Mouse (Mus musculus) adrenal gland, postnatal 4 days (tissue): ENCODE measurements around the gene Osbpl6. TPM values are rescaled to one million over a fixed set of nuclear protein-coding genes. Genes with fewer than 3 reads are reported as not detected.
"Not testable (repeated sequence)": the region's sequence is repeated elsewhere in the genome, so short reads cannot be mapped to it uniquely, and the experiment has no call there.

Source experiments
- DNase-seq, 2 experiments: peaks; one replicate each; pipeline ENCODE4 v3.0.0; 2021 to 2022; ENCODE audit warnings: low spot score in 2 of 2, mixed read lengths in 2 of 2
- total RNA-seq, 2 experiments: library from RNA; stranded (reverse); gene quantifications; 2 replicates each; pipeline ENCODE4 v1.2.3; 2021

Gene Osbpl6
- total RNA-seq, 2 experiments from 2014 or later: 29.9 to 33.9 TPM

GRCm38 (mm10) chr2:76555852-76556558, 149.7 kb downstream of the Osbpl6 start:
- no peak for DNase-seq

- DNase-seq: no peak
These were observed 153.8 kb downstream of the Osbpl6 start for GRCm38 (mm10) chr2:76560146-76560545.

GRCm38 (mm10) chr2:76563862-76564261, 157.6 kb downstream of the Osbpl6 start:
- DNase-seq: no peak

DNA sequence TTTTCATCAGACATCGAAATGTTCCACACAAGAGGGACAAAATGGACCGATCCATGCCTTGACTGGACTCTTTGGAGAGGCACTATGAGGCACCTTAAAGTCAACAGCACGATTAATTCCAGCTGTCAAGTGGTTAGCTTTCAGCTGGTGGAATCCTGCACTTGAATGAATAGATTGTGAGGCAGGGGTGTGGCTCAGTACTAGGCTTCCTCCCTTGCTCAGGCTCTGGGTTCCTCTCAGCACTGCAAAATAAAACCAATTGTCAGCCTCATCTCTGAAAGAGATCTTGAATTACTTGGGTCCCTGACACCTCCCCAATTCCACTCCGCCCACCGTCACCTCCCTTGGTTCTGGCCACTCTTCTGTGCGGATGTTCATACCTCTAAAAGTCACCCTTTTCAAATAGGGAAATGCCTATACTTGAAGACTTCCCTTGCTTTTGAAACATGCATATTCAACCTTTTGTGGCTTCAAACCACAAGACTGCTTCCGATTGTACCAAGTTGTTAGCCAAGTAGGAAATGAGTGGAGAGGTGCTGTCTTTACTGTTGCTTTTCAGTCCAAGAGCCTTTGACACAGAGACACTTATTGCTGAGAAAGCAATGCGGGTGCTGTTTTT, 160.7 kb downstream of the Osbpl6 start:
- no peak for DNase-seq

DNA sequence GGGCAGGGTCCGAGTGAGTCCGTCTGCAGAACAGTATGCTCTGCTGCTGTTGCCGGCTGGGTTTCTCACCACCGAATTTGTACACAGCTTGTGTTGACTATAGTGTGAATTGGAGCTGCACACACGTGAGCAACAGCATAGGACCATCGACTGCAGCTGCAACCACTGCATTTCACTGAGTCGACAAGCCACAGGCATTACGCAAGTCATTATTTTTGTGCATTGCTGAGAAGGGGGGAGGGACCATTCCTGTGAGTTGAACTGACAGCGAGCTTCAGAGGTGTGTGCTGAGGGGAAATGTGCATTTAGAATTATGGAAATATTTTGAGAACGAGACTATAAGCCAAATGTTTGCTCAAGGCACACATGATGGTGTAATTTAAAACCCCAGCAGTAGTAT, 165.2 kb downstream of the Osbpl6 start:
- DNase-seq: no peak

GRCm38 (mm10) chr2:76578911-76579310, 172.6 kb downstream of the Osbpl6 start:
- DNase-seq: no peak

- DNase-seq: no peak
These were observed 178.8 kb downstream of the Osbpl6 start for GRCm38 (mm10) chr2:76585090-76585489.

GRCm38 (mm10) chr2:76586906-76587305, 180.6 kb downstream of the Osbpl6 start:
- DNase-seq: no peak

DNA sequence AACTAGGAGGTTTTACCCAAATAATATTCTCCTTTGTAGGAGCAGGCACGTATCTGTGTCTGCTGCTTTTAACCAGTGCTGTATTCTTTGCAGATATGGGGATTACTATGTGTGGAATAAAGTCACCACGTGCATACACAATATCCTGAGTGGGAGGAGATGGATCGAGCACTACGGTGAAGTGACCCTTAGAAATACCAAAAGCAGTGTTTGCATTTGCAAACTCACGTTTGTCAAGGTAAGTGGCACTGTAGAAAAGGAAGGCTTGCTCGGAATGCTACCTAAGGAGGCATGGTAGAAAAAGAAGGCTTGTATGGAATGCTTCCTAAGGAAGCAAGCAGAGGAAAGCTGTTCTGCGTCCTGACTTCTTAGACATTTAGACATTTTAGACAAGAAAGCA, 183.9 kb downstream of the Osbpl6 start:
- no peak for DNase-seq

DNA sequence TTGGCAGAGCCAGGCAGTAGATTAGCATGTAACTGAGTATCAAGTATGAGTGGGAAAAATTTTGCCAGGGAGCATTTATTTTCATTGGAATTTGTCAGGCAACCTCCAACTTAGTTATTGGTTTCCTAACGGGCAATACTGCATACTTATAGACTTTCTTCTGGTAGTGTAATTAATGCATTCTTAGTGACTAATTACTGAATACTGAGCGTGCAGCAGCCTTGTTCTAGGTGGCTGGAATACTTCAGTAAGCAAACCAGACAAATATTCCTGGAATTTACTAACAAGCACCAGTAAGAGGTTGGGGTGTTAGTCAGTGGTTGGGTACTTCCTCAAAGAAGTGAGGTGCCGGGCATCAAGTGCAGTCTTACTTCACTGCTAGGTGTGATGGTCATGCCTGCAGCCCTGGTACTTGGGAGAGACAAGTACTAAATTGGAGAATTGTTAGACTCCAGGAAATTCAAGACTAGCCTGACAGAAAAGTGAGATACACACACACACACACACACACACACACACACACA, 186.2 kb downstream of the Osbpl6 start:
- no peak for DNase-seq

DNA sequence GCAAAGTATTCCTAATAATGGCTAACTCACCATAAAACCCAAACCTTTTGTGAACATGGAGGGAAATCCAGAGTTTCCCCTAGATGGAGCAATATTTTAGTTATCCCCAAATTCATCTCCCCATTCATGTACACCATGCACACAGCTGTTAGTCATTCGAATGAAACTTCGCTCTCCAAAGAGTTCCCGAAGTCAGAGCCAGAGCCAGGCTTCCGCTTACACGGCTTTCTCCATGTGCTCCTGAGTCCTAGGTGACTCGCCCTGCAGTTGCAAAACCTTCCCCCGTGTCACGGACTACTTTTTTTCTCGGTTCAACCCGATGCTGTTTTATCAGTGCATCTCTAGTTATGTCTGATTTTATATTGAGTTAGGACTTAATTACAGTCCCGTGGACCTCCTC, 191.2 kb downstream of the Osbpl6 start:
- no peak for DNase-seq

DNA sequence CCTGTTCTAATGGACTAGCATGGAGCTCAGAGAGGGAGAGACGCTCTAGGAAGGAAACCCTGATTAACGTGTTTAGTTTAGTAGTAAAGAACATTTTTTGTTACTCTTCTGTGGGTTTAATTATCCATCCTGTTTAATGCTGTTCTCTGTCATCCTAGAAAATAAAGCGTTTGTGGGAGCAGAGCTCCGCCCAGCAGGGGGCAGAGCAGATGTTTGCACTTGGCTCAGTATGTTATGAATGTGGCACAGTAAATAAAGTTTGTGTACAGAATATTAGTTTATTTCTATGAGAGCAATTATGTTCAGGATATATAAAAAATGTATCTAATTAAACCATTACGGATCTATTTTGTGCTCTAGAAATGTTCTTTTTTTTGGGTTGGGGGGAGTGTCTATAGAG, 192.9 kb downstream of the Osbpl6 start:
- no peak for DNase-seq

DNA sequence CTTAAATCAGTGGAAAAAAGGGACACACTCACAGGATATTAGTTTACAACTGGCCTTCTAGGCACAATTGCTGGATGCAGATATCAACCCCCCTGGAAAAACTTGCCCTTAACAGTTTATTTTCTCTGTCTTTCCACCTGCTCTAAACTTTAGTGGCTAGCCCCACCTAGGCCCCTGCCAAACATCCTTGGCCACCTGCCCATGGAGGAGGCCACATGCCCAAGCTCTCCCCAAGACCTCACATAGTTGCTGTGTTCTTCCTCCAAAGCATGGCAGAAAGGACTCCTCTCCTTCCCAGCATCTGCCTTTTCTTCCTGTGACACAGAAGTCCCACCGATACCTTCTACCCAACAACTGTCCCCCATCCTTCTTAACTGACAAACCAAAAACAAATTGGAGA, 195.9 kb downstream of the Osbpl6 start:
- DNase-seq: no peak

- DNase-seq: no peak
These were observed 200.4 kb downstream of the Osbpl6 start for GRCm38 (mm10) chr2:76606704-76607103.

DNA sequence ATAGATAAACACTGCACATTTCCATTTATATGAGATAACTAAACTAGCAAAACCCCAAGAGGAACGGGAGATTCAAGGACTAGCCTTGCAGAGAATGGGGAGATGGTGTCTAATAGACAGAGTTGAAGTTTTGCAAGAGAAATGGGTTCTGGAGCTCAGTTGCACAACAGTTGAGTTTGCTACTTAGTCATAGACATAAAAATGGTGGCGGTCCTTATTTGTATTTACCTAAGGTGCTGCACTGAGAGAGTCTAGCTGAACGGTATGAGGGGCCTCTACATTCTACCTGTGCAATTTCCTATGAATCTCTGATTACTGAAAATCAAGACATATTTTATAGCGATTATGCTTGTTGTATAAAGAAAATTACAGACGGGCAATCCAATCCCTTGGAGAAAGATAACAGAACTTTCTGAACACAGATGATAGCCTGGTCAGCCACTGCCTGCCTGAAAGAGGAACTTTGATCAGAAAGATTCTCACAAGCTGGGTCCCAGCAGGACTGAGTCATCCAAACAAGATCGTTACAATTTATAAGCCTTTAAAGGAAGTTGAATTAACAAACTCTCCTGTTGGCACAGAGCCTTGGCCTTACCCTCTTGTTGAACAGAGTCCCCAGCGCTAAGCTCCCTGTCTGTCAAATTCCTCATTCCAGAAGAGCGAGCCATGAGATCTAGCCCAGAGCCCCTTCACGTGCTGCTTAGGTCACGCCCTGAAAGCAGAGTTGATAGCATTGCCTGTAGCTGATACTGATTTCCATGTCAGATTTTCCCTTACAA, 204.2 kb downstream of the Osbpl6 start:
- DNase-seq: no peak

DNA sequence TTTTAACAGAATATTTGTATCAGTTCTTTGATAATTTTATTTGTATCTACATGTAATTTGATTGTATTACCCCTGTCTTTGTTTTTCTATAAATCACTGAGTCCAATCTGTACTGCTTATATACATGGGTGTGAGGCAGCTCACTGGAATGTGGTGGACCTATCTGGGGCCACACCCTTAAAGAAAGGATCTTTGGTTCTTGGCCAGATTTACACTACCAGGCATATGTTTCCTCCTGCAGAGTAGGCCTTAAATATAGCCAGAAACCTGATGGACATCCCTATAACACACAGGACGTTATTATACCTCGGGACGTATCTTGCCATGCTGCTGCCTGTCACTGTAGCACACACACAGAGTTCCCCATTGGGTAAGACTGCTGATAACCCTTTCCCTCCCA, 205.7 kb downstream of the Osbpl6 start:
- DNase-seq: no peak

GRCm38 (mm10) chr2:76618078-76618477, 211.8 kb downstream of the Osbpl6 start:
- no peak for DNase-seq

DNA sequence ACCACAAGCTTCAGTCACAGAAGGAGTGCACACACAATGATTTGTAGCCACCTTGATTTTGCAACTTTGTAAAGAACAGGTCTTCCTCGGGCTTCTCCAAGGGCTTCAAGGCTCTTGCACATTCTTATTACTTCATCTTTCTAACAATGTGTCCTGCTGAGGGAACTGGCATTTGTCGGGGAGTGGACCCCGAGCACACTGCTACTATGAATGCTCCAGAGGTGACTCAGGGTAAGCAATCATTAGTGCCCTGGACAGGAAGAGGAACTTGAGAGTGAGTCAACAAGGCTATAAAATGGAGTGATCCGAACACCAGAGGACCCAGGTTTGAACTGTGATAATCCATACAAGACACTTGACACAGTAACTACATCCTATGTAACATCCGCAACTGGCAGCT, 213.9 kb downstream of the Osbpl6 start:
- no peak for DNase-seq

DNA sequence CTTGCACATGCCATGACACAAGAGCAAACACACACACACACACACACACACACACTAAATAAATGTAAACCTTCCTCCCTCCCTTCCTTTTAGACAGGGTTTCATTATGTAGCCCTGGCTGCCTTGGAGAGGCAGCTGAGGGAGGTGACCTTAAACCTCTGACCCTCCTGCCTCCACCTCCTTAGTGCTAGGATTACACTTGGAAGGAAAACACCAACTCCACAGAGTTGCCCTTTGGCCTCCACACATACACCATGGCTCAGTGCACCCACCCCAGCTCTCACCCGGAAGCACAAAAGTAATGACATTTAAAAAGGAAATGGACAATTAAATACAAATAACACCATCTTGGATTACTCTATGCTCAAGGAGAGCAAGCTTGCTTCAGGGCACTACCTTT, 215.4 kb downstream of the Osbpl6 start:
- DNase-seq: no peak

DNA sequence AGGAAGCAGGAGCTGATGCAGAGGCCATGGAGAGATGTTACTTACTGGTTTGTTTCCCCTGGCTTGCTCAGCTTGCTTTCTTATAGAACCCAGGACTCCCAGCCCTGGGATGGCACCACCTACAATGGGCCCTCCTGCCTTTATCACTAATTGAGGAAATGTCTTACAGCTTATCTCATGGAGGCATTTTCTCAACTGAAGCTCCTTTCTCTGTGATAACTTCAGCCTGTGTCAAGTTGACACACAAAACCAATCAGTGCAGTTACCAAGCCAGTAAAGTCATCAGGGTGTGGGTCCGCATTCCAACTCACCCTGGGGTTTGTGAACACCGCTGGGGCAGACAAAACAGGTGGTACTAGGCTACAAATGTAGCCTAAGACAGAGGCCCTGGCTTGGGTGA, 216.0 kb downstream of the Osbpl6 start:
- not testable (repeated sequence) for DNase-seq

DNA sequence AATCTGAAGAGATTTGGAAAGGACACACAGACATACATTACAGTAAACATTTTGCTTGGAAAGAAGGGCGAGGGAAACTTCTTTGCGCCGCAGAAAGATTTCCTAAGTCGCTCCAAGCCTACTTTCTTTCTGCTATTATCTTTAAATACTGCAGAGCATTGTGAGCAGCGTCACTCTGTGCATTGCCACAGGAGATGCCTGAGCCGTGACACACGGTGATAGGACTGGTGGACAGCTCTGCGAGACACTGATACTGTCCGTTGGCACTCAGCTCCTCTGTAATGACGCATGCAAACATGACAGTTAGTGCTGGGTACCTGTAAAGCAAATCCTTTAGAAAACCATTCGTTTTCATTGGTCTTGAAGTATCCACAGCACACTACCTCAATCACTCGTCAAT, 224.0 kb downstream of the Osbpl6 start:
- no peak for DNase-seq

DNA sequence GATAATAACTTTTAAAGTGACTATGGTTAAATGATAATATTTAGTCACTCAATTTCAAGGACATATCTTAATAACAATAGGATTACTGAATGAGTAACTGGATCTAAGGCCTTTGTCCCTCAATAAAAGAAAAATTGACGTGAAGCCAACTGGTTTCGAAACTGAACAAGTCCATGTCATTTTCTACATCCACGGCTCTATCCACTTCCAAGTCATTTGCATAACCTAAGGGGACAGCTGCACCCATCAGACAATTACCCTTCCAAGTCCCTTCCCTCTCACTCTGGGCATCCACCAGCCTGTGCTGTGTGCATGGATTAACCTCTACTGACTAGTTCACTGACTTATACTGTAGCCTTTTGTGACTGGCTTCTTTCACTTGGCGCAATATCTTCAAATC, 225.3 kb downstream of the Osbpl6 start:
- no peak for DNase-seq
